Mouse (Mus musculus): Measurements from ENCODE around the gene Myh9. TPM values are rescaled to one million over a fixed set of nuclear protein-coding genes. Genes with fewer than 3 reads are reported as not detected.
A peak's percentile ranks its signal among the peaks of the same experiment; 100 is the strongest.

The Myh9 gene
- polyA plus RNA-seq, 1 experiment = 64.1 TPM

DNA sequence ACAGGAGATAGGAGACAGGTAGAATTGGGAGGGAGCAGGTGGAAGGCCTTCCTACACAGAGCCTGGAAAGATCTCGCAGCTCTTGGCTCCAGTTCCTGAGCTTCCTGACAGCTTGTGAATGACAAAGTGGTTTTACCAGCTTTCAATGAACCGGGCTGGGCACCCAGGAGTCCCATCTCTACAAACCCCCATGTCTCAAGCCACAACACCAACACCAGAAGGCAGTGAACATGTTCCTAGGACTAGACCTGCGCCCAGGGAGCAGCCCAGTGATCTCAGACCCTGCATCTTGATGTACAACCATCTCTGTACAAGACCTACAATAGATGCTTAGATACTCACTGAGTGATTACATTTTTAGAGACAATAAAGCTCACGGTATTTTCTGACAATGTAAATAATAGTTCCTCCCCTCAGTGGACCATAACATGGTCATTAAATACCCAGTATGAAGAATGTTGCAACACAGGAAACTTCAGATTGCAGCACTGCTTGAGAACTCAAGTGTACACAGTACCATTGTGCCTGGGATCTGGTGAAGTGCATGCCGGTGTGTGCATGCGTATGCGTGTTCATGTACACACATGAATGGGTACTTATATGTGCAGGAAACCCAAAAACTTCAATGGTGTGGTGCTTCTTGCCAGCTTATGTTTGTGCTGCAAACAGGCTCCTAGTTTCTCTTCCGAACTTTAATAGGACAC lies 10.1 kb downstream of the Myh9 start:
- WGBS = 47% methylated on average over 8 of the region's 8 CpGs
- Histone ChIP-seq H3K4me3 (ENCODE audit: insufficient read depth, low read depth, low read length) (no peak overlapping the region), H3K27me3 (replicated peaks; ENCODE audit: control insufficient read depth, insufficient read depth, low read length) (no peaks in the 10 kb centered on the region), H3K36me3 (ENCODE audit: control insufficient read depth, insufficient read depth, low read length) (no peaks in the 10 kb centered on the region), H3K4me1 (ENCODE audit: control insufficient read depth, insufficient read depth, low read length) (peaks cover 77% of the 10 kb centered on the region), H3K27ac (ENCODE audit: insufficient read depth, low read depth, low read length) (peak overlapping the region; percentile 53)
- no peak for TF ChIP-seq POLR2A (IDR thresholded peaks at IDR 0.05; ENCODE audit: low read depth, low read length)
- TF ChIP-seq CTCF (conservative IDR thresholded peaks at IDR 0.05; ENCODE audit: insufficient read depth, insufficient read length, low read depth, low read length) = no peak
- no peak for DNase-seq

DNA sequence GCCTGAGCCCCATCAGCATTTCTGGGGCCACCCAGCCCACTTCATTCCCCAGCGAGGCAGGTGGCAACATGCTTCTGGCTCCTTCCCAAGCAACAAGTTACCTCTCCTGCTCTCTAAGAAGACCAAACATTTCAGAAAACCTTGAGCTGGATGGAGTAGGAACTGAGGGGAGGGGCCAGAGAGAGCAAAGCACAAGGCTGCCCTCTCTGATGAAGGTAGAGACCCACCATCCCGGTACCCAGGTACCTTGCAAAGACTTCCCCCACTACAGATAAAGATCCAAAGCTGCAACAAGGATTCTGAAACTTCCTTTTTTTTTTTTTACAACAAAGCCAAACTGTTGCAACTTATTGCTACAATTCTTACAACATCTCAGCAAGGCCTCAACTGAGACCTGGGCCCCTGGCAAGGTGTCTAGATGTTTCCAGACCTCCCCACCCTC lies 10.8 kb downstream of the Myh9 start:
- Histone ChIP-seq H3K27me3 (replicated peaks; ENCODE audit: control insufficient read depth, insufficient read depth, low read length) (no peaks in the 10 kb centered on the region), H3K4me1 (ENCODE audit: control insufficient read depth, insufficient read depth, low read length) (peaks cover 74% of the 10 kb centered on the region), H3K4me3 (ENCODE audit: insufficient read depth, low read depth, low read length) (no peak overlapping the region), H3K27ac (ENCODE audit: insufficient read depth, low read depth, low read length) (peak overlapping the region; percentile 42), H3K36me3 (ENCODE audit: control insufficient read depth, insufficient read depth, low read length) (no peaks in the 10 kb centered on the region)
- WGBS = 31% methylated on average over 2 of the region's 2 CpGs
- TF ChIP-seq POLR2A (IDR thresholded peaks at IDR 0.05; ENCODE audit: low read depth, low read length) (no peak), CTCF (conservative IDR thresholded peaks at IDR 0.05; ENCODE audit: insufficient read depth, insufficient read length, low read depth, low read length) (no peak)
- no peak for DNase-seq

DNA sequence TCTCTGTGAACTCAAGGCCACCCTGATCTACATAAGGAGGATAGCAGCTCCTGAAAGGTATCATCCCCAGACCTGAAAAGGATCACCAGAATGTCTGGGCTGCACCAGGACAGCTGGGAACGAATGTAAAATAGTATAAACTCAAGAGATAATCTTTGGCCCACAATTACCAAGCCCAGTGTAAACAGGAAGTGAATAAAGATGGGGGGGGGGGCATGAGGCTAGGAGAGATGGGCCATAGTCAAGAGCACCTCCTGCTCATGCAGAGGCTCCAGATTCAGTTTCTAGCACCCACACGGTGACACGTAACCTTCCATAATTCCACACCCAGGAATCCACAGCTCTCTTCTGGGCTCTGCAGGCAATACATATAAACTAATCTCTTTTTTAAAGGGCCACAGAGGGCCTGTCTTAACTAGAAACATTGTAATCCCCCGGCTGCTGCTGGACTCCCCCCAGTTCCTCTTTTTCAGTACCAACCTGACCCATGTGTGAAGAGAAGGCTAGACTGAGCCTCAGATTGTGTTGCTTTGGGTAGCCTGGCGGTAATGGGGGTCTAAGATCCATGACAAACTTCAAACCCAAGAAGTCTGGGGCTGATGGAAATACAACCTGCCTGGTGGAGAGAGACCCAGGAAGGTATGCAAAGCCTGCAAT lies 11.4 kb downstream of the Myh9 start:
- TF ChIP-seq POLR2A (IDR thresholded peaks at IDR 0.05; ENCODE audit: low read depth, low read length) (no peak), CTCF (conservative IDR thresholded peaks at IDR 0.05; ENCODE audit: insufficient read depth, insufficient read length, low read depth, low read length) (no peak)
- Histone ChIP-seq H3K4me1 (ENCODE audit: control insufficient read depth, insufficient read depth, low read length) (peaks cover 72% of the 10 kb centered on the region), H3K27ac (ENCODE audit: insufficient read depth, low read depth, low read length) (peak overlapping the region; percentile 48), H3K36me3 (ENCODE audit: control insufficient read depth, insufficient read depth, low read length) (no peaks in the 10 kb centered on the region), H3K4me3 (ENCODE audit: insufficient read depth, low read depth, low read length) (no peak overlapping the region), H3K27me3 (replicated peaks; ENCODE audit: control insufficient read depth, insufficient read depth, low read length) (no peaks in the 10 kb centered on the region)
- WGBS = 62% methylated on average over 5 of the region's 5 CpGs
- DNase-seq = no peak

DNA sequence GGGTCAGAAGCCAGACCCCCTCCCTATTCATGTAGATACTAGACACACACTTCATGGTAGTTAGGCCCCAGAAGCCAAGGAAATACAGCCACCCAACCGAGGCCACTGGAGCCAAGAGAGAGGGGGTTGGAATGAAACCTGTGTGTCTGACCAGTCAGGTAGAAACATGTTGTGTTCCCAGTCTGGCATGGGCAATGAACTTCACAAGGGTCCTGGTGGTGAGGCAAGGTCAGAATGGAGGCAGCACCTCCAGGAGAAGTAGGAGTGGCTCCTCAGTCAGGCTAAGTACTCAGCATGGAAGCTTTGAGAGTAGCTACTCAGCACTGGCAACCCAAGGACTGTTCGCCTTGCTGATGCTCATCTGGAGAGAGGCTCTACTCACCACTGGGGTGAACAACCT lies 12.4 kb downstream of the Myh9 start:
- TF ChIP-seq POLR2A (IDR thresholded peaks at IDR 0.05; ENCODE audit: low read depth, low read length) (no peak), CTCF (conservative IDR thresholded peaks at IDR 0.05; ENCODE audit: insufficient read depth, insufficient read length, low read depth, low read length) (no peak)
- Histone ChIP-seq H3K27me3 (replicated peaks; ENCODE audit: control insufficient read depth, insufficient read depth, low read length) (no peaks in the 10 kb centered on the region), H3K36me3 (ENCODE audit: control insufficient read depth, insufficient read depth, low read length) (no peaks in the 10 kb centered on the region), H3K4me3 (ENCODE audit: insufficient read depth, low read depth, low read length) (no peak overlapping the region), H3K27ac (ENCODE audit: insufficient read depth, low read depth, low read length) (peak overlapping the region; percentile 47), H3K4me1 (ENCODE audit: control insufficient read depth, insufficient read depth, low read length) (peaks cover 68% of the 10 kb centered on the region)
- WGBS = 45% methylated on average over 2 of the region's 2 CpGs
- DNase-seq = no peak

DNA sequence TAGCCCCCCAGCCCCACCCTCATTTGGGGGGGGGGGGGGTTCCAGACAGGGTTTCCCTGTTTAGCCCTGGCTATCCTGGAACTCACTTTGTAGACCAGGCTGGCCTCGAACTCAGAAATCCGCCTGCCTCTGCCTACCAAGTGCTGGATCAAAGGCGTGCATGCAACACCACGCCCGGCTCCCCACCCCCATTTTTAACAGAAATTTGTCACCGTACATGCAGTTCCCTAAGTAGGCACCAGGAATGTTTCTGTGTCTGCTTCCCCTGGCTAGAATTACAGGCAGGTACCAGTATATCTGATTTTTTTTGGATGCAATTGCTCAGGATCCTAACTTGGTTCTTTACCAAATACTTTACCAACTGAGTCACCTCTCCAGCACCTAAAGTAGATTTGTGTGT lies 13.1 kb downstream of the Myh9 start:
- TF ChIP-seq POLR2A (IDR thresholded peaks at IDR 0.05; ENCODE audit: low read depth, low read length) (no peak), CTCF (conservative IDR thresholded peaks at IDR 0.05; ENCODE audit: insufficient read depth, insufficient read length, low read depth, low read length) (no peak)
- Histone ChIP-seq H3K4me1 (ENCODE audit: control insufficient read depth, insufficient read depth, low read length) (peaks cover 67% of the 10 kb centered on the region), H3K4me3 (ENCODE audit: insufficient read depth, low read depth, low read length) (no peak overlapping the region), H3K27me3 (replicated peaks; ENCODE audit: control insufficient read depth, insufficient read depth, low read length) (no peaks in the 10 kb centered on the region), H3K27ac (ENCODE audit: insufficient read depth, low read depth, low read length) (peak overlapping the region; percentile 47; the same call in 1 of the 2 replicates), H3K36me3 (ENCODE audit: control insufficient read depth, insufficient read depth, low read length) (no peaks in the 10 kb centered on the region)
- no peak for DNase-seq
- WGBS = 85% methylated on average over 6 of the region's 6 CpGs

DNA sequence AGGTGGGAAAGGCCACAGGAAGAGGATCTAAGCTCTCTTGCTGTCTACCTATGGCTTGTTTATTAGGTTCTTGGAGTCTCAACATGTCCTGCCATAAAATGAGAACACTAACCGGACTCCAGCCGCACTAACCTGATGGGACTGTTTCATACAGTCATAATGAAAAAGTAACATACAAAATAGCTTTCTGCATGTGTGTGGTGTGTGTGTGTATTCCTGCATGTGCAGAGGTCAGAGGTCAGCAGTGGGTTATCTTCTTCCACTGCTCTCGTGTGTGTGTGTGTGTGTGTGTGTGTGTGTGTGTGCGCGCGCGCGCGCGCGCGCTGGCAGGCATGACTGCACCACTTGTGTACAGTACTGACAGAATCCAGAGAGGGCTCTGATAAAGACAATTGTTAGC lies 13.7 kb downstream of the Myh9 start:
- no peak for TF ChIP-seq POLR2A (IDR thresholded peaks at IDR 0.05; ENCODE audit: low read depth, low read length)
- no peak for TF ChIP-seq CTCF (conservative IDR thresholded peaks at IDR 0.05; ENCODE audit: insufficient read depth, insufficient read length, low read depth, low read length)
- H3K4me1 ChIP-seq (ENCODE audit: control insufficient read depth, insufficient read depth, low read length) = peaks cover 67% of the 10 kb centered on the region
- 86% methylated on average over 12 of the region's 12 CpGs for WGBS
- H3K36me3 ChIP-seq (ENCODE audit: control insufficient read depth, insufficient read depth, low read length) = no peaks in the 10 kb centered on the region
- no peak overlapping the region for H3K4me3 ChIP-seq (ENCODE audit: insufficient read depth, low read depth, low read length)
- peak overlapping the region; percentile 2 for H3K27ac ChIP-seq (ENCODE audit: insufficient read depth, low read depth, low read length)
- no peak for DNase-seq
- no peaks in the 10 kb centered on the region for H3K27me3 ChIP-seq (replicated peaks; ENCODE audit: control insufficient read depth, insufficient read depth, low read length)

DNA sequence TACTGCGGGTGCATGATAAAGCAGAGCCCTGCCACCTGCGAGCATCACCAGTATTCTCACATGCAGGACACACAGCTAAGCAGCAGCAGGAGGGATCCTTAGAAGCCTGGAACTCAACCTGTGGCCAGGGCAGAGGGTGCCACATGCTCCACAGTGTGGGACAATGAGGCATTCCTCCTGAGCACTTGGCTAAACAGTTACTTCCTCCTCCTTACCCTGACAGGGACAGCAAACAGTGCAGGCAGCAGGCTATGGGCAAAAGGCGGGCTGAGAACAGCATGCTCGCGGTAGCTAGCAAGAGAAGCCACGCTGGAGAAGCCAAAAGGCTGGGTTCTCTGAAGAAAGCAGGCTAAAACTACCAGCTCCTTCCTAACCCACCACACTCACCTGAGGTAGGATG lies 14.2 kb downstream of the Myh9 start:
- Histone ChIP-seq H3K27me3 (replicated peaks; ENCODE audit: control insufficient read depth, insufficient read depth, low read length) (no peaks in the 10 kb centered on the region), H3K36me3 (ENCODE audit: control insufficient read depth, insufficient read depth, low read length) (no peaks in the 10 kb centered on the region), H3K4me3 (ENCODE audit: insufficient read depth, low read depth, low read length) (no peak overlapping the region), H3K27ac (ENCODE audit: insufficient read depth, low read depth, low read length) (peak overlapping the region; percentile 2), H3K4me1 (ENCODE audit: control insufficient read depth, insufficient read depth, low read length) (peaks cover 67% of the 10 kb centered on the region)
- TF ChIP-seq CTCF (conservative IDR thresholded peaks at IDR 0.05; ENCODE audit: insufficient read depth, insufficient read length, low read depth, low read length) = no peak
- TF ChIP-seq POLR2A (IDR thresholded peaks at IDR 0.05; ENCODE audit: low read depth, low read length) = no peak
- 13% methylated on average over 6 of the region's 6 CpGs for WGBS
- DNase-seq = peak; percentile 60
